Mouse (Mus musculus) 3T3-L1 (cell line): Measurements from ENCODE around the gene Ddx39b.
"Not testable (repeated sequence)": the region's sequence is repeated elsewhere in the genome, so short reads cannot be mapped to it uniquely, and the experiment has no call there.

ENCODE experiments used
- DNase-seq: peaks from one replicate; pipeline ENCODE4 v3.0.0-alpha.2; 2015; ENCODE audit warnings: low read depth, low spot score

The Ddx39b gene

DNA sequence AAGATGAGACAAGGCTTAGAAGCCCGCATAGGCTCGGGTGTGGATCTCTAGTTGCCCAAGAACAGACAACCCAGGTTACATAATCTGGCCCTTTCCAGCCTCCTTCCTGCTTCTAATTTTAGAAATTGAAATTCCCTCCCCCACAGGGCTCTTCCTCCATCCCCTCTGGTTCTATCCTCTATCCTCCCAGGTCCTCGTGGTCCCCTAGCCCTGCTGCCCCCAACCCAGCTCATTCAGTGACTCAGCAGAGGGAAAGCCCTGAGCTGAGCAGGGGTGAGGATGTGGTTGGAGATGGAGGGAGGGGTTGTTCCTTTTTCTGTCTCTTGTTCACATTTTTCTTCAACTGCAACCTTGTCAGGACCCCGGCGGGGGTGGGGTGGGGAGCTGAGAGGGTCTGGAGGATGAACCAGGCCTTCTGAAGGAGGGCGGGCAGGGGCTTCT lies 21.9 kb upstream of the Ddx39b start:
- DNase-seq: no peak

GRCm38 (mm10) chr17:35220156-35220952 lies 21.2 kb upstream of the Ddx39b start, which contains the start of gene Gm16181:
Gm16181 (plus strand) TSS chr17:35220834.
- DNase-seq: no peak

DNA sequence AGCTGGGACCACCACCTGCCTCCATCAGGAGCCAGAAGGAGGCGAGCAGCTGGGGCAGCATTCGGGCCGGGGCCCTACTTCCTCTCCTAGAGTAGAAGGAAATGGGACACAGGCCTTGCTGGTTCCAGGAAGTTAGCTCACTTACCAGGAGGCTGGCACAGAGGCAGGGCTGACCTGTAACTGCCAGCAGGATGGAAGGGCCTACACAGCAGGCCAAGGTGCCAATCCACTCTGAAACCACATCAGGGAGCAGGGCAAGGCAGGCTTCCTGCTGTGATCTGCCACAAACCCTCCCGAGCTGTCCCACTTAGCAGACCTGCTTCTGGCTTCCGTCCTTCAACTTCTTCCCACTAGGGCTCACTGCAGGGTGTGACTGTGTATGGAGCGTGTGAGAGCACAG lies 19.2 kb upstream of the Ddx39b start:
- DNase-seq: no peak

DNA sequence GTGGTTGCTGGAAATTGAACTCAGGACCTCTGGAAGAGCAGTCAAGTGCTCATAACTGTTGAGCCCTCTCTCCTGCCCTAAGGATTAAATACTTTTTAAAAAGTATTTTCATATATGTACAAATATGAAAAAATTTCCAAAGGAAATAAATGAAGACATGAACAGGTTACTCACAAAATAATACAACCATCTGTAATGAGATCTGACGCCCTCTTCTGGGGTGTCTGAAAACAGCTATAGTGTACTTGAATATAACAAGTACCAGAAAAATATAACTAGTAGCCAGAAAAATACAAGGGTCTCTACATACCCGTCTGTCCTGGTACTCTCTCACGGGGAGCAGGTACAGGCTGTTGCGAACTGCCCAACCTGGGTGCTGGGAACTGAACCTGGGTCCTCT lies 16.9 kb upstream of the Ddx39b start:
- no peak for DNase-seq

- DNase-seq: peak; percentile 85
These were observed 16.1 kb upstream of the Ddx39b start for GRCm38 (mm10) chr17:35225456-35225855.

DNA sequence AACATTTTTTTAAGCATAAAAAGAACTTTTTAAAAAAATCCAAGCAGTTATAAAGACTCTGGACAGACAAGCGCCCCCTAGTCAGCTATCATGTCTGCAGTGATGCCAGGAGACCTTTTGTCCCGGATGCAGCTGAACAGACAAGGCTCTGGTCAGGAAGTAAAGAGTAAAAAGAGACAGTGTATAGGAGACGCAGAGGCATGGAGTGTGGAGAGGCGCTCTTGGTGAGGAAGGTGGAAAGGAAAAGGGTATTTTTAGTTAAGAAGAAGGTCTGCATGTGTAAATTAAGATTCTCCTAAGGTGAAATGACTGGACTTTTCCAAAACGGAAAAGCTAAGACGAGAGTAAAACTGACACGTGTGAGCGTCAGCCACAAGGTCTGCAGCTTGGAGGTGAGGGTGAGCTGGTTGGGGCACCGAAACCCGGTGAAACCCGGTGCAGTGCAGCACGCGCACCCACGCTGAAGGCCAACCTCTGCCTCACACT lies 14.9 kb upstream of the Ddx39b start:
- DNase-seq: no peak

DNA sequence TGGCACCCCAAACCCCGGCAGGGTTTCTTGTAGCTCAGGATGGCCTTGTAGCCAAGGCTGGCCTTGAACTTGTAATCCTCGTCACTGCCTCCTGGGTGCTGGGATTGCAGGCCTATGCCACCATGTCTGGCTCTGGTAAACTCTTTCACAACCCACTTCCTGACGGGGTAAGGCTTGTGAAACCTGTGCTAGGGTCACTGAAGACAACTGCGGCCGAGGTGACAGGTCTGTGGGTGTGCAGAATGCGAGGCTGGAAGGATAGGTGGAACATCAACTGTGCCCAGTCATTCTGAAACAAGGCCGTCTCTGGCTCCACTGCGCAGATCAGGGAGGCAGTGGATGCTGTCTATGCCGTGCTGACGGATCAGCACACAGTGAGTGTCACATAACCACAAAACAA lies 10.5 kb upstream of the Ddx39b start:
- DNase-seq: no peak

GRCm38 (mm10) chr17:35232043-35232442 lies 9.5 kb upstream of the Ddx39b start:
- DNase-seq: peak; percentile 87

DNA sequence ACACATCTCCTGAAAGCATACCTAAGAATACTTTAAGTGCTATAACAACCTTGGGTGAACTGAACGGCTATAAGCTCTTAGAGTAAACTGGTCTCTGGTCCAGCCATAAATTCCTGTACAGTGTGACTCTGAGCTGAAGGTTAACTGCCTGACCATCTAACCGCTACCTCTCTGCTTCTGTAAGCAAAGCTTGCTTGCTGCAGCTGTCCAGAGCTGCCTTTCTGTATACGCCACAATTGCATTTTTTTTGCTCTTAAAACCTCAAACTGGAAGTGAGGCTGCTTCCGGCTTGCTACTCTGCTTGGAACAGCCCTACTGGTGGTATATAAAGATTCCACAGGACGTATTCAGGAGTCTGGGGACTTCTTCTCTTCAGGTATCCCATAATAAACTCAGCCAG lies 8.9 kb upstream of the Ddx39b start:
- DNase-seq: no peak

DNA sequence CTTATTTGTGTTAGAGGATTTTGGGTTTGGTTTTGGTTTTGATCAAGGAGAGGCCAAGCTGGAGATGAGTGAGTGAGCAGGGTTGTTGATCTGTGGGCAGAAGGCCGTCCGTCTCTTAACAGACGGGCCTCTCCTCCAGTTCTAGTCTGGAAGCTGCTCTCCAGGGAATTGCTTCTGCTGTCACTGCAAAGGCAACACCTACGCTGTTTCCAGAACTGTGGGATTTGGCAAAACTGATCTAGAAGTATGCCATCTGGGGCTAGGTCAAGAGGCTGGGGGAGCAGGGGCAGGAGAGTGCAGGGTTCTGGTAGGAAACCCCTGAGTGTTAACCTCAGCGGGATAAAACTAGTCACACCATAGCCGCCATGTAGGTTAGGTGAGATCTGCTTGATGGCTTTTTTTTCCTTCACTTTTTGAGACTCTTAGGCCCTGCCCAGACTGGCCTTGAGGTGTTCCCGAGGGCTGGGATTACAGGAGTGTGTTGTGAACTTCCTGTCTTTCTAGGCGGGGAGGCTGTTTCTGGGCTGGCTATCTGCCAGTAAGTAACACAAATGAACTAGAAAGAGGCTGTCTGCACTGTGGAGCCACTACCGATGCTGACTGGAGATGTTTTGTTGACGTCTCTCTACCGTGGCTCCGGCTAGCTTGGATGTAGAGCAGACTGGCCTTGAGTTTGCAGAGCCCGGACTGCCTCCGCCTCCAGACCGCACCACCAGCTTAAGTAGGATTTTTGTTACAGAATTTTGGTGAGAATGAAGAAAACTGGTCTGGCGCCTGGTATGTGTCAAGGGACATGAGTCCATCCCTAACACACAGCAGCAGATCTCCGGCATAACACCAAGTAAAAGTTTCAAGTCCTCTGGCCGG lies 8.2 kb upstream of the Ddx39b start, which contains the start of gene Atp6v1g2:
Gene Atp6v1g2, plus strand, starts transcription at position 547 of the 867 bp plus-strand sequence.
- DNase-seq: no peak

DNA sequence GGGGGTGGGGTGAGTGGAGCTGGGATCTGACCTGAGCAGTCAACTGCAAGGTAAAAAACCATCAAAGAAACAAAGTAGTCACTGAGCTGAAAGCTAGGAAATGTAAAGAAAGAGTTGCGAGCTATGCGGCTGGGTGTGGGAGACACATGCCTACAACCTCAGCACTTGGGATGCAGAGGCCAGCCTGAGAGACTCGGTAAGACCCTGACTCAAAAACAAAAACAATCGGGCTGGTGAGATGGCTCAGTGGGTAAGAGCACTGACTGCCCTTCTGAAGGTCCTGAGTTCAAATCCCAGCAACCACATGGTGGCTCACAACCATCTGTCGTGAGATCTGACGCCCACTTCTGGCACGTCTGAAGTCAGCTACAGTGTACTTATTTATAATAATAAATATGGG lies 7.5 kb upstream of the Ddx39b start:
- DNase-seq: not testable (repeated sequence)

GRCm38 (mm10) chr17:35234903-35235302 lies 6.6 kb upstream of the Ddx39b start:
- DNase-seq: peak; percentile 63

DNA sequence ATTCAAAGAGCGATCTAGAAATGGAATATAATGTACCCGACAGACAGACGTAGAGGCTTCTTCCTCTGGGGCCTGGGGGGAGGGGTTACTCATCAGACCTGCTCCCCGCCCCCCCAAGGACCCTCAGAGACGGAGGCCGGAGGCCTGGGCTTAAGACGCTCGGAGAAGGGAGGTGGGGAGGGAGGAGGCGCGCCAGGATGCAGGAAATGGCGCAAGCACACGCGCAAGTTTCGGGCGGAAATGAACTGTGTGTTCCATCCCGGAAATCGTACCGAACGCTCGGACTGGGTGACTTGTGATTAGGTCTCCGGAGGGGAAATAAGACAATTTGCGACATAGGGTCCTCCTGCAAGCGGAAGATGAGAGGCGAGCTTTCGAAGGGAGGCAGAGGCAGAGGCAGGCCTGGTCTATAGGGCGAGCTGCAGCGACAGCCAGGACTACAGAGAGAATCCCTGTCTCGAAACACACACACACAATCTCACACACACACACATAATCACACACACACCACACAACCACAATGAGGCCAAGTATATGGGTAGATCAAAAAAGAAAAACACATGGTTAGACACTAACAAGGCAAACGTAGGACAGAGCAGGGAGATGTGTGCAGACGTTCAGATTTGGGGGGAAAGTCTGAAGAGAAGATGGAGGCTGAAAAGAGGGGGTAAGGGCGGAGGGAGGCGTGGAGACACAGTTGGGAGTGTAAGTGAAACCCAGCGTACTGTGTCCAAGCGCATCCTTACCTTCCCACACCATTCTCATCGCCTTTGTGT lies 5.7 kb upstream of the Ddx39b start, which contains the start of gene Nfkbil1:
Gene Nfkbil1, minus strand, starts transcription at position 179 of the 776 bp plus-strand sequence.
- DNase-seq: peak; percentile 98

- peak; percentile 96 for DNase-seq
These were observed 5.2 kb upstream of the Ddx39b start for GRCm38 (mm10) chr17:35236390-35236746.

DNA sequence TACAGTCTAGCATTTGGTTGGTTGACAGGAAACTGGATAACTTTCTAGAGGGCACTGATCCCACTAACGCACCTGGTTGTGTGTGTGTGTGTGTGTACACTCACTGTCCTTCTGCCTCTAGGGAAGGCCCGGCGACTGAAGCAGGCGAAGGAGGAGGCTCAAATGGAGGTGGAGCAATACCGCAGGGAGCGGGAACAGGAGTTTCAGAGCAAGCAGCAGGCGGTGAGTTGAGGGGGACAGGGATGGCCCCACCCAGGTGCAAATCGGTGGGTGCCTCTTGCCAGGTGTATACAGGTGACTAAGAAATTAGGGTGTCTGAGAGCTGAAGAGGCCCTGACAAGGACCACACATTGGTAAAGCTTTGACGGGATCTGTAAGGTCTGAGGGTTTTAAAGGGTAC lies 4.5 kb upstream of the Ddx39b start:
- DNase-seq: no peak

- no peak for DNase-seq
These were observed 4.0 kb upstream of the Ddx39b start for GRCm38 (mm10) chr17:35237504-35237903.

GRCm38 (mm10) chr17:35239700-35240099 lies 1.8 kb upstream of the Ddx39b start:
- DNase-seq: no peak

- peak; percentile 23 for DNase-seq
These were observed 902 bp upstream of the Ddx39b start for GRCm38 (mm10) chr17:35240384-35241304.

- DNase-seq: peak; percentile 83
These were observed 732 bp downstream of the Ddx39b start for GRCm38 (mm10) chr17:35242015-35242941.
